Mouse (Mus musculus): Measurements from ENCODE around the gene Setmar. TPM values are rescaled to one million over a fixed set of nuclear protein-coding genes. Genes with fewer than 3 reads are reported as not detected.

Setmar gene
- polyA plus RNA-seq, 1 experiment, result 8.1 TPM

- TF ChIP-seq POLR2A (IDR thresholded peaks at IDR 0.05; ENCODE audit: extremely low read depth, insufficient read depth, low read length) (no peak), CTCF (IDR thresholded peaks at IDR 0.05; ENCODE audit: extremely low read depth, insufficient read depth, low read length) (no peak)
- Histone ChIP-seq H3K4me3 (ENCODE audit: insufficient read depth, low read length) (no peak overlapping the region), H3K27ac (ENCODE audit: insufficient read depth, low read length) (no peak overlapping the region), H3K4me1 (ENCODE audit: control insufficient read depth, insufficient read depth, low read length) (no peaks in the 10 kb centered on the region; the same call in 1 of the 2 replicates)
These were observed 37.3 kb downstream of the Setmar start for GRCm38 (mm10) chr6:108101936-108102830.

DNA sequence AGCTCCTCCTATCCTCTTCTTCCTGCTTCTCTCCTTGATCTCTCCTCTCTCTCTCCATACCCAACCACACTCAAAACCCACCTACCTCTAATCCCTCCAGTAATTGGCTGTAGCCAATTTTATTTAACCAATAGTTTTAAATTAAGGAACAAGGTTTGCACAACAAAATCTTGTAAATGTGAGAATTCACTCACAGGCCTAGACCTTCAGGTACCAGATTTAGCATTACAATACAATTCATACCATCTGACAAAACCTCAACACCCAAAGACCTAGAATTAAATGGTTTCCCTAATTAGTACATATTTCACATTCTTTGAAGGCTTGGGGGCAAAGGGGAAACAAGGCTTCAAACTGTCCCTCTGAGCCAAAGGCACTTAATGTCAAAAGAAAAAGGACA is 42.5 kb downstream of the Setmar start:
- Histone ChIP-seq H3K4me3 (ENCODE audit: insufficient read depth, low read length) (no peak overlapping the region), H3K4me1 (ENCODE audit: control insufficient read depth, insufficient read depth, low read length) (no peaks in the 10 kb centered on the region), H3K27ac (ENCODE audit: insufficient read depth, low read length) (no peak overlapping the region)
- TF ChIP-seq CTCF (IDR thresholded peaks at IDR 0.05; ENCODE audit: extremely low read depth, insufficient read depth, low read length), result no peak
- no peak for TF ChIP-seq POLR2A (IDR thresholded peaks at IDR 0.05; ENCODE audit: extremely low read depth, insufficient read depth, low read length)

DNA sequence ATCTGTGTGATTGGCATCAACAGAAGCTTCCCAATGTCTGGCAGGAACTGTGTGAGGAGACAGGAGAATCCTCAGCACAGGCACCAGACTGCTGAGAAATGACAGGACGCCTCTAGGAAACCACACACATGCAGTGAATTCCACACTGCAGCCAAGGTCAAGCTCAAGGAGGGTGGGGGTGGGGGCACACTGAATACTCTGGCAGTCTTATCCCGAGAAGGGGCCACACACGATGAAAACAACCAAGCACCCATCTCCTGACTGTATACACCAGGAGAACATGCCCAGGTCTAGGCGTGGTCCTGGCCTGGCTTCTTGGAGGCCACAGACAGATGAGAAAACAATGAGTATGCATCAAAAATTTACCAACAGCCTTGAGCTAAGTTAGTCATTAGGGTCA is 45.5 kb downstream of the Setmar start:
- Histone ChIP-seq H3K4me3 (ENCODE audit: insufficient read depth, low read length) (no peak overlapping the region), H3K27ac (ENCODE audit: insufficient read depth, low read length) (no peak overlapping the region), H3K4me1 (ENCODE audit: control insufficient read depth, insufficient read depth, low read length) (no peaks in the 10 kb centered on the region)
- TF ChIP-seq POLR2A (IDR thresholded peaks at IDR 0.05; ENCODE audit: extremely low read depth, insufficient read depth, low read length) (no peak), CTCF (IDR thresholded peaks at IDR 0.05; ENCODE audit: extremely low read depth, insufficient read depth, low read length) (no peak)

DNA sequence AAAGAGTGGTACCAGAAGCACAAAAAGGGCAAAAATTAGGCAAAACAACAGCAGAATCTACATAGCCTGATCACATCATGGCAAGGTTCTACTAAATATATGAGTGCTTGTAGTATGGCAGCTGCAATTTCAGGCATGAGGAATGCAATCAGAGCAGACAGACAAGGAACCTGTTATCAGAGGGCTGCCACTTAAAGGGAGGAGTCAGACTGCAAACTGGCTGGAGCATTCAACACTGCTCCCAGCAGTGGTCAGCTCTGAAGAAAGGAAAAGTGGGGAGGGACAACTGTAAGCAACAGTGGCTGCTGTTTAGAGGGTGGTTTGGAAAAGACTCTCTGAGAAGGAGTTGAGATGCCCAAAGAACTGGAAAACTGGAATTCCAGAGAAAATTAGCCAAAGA is 46.8 kb downstream of the Setmar start:
- TF ChIP-seq CTCF (IDR thresholded peaks at IDR 0.05; ENCODE audit: extremely low read depth, insufficient read depth, low read length), result no peak
- TF ChIP-seq POLR2A (IDR thresholded peaks at IDR 0.05; ENCODE audit: extremely low read depth, insufficient read depth, low read length), result no peak
- Histone ChIP-seq H3K4me3 (ENCODE audit: insufficient read depth, low read length) (no peak overlapping the region), H3K4me1 (ENCODE audit: control insufficient read depth, insufficient read depth, low read length) (no peaks in the 10 kb centered on the region), H3K27ac (ENCODE audit: insufficient read depth, low read length) (no peak overlapping the region)

GRCm38 (mm10) chr6:108114971-108115370 is 50.1 kb downstream of the Setmar start:
- TF ChIP-seq CTCF (IDR thresholded peaks at IDR 0.05; ENCODE audit: extremely low read depth, insufficient read depth, low read length) (no peak), POLR2A (IDR thresholded peaks at IDR 0.05; ENCODE audit: extremely low read depth, insufficient read depth, low read length) (no peak)
- Histone ChIP-seq H3K4me1 (ENCODE audit: control insufficient read depth, insufficient read depth, low read length) (no peaks in the 10 kb centered on the region; the same call in 1 of the 2 replicates), H3K4me3 (ENCODE audit: insufficient read depth, low read length) (no peak overlapping the region), H3K27ac (ENCODE audit: insufficient read depth, low read length) (no peak overlapping the region)

DNA sequence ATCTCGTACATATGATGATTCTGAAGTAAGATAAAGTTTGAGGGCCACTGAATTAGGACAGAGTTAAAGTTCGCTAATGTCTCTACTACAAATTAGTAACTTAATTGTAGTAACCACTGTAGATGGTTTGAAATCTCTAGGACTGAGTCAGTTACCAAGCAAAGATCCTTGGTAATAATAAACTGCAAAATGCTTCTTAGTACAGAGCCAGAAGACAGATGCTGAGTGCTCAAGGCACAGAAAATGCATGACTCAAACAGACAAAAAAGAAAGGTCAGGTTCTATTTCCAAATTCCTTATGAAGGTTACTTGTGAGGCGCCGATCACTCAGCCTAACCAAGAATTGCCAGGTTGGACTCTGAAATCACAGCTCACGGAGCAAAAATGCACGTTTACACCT is 53.0 kb downstream of the Setmar start:
- Histone ChIP-seq H3K27ac (ENCODE audit: insufficient read depth, low read length) (no peak overlapping the region), H3K4me3 (ENCODE audit: insufficient read depth, low read length) (no peak overlapping the region), H3K4me1 (ENCODE audit: control insufficient read depth, insufficient read depth, low read length) (no peaks in the 10 kb centered on the region; the same call in 1 of the 2 replicates)
- TF ChIP-seq POLR2A (IDR thresholded peaks at IDR 0.05; ENCODE audit: extremely low read depth, insufficient read depth, low read length) (no peak), CTCF (IDR thresholded peaks at IDR 0.05; ENCODE audit: extremely low read depth, insufficient read depth, low read length) (no peak)

- H3K4me1 ChIP-seq (ENCODE audit: control insufficient read depth, insufficient read depth, low read length), result peaks cover under 1% of the 10 kb centered on the region; the same call in 1 of the 2 replicates
- H3K4me3 ChIP-seq (ENCODE audit: insufficient read depth, low read length), result no peak overlapping the region
- no peak overlapping the region for H3K27ac ChIP-seq (ENCODE audit: insufficient read depth, low read length)
- TF ChIP-seq CTCF (IDR thresholded peaks at IDR 0.05; ENCODE audit: extremely low read depth, insufficient read depth, low read length) (no peak), POLR2A (IDR thresholded peaks at IDR 0.05; ENCODE audit: extremely low read depth, insufficient read depth, low read length) (no peak)
These were observed 60.6 kb downstream of the Setmar start for GRCm38 (mm10) chr6:108125474-108125873.

- TF ChIP-seq POLR2A (IDR thresholded peaks at IDR 0.05; ENCODE audit: extremely low read depth, insufficient read depth, low read length), result no peak
- no peak for TF ChIP-seq CTCF (IDR thresholded peaks at IDR 0.05; ENCODE audit: extremely low read depth, insufficient read depth, low read length)
- H3K4me1 ChIP-seq (ENCODE audit: control insufficient read depth, insufficient read depth, low read length), result peaks cover 4% of the 10 kb centered on the region
- H3K27ac ChIP-seq (ENCODE audit: insufficient read depth, low read length), result no peak overlapping the region
- no peak overlapping the region for H3K4me3 ChIP-seq (ENCODE audit: insufficient read depth, low read length)
These were observed 61.8 kb downstream of the Setmar start for GRCm38 (mm10) chr6:108126631-108127030.

Other genes starting within 250 kb of the Setmar start
- 16.0 and 17.6 TPM in 2 replicates for gene Sumf1, start 120.5 kb downstream of the Setmar start, polyA plus RNA-seq (2012; rRNA removed)
- 152 TPM in 2 replicates for gene Itpr1, start 148.1 kb downstream of the Setmar start, polyA plus RNA-seq (2012; rRNA removed)